Mouse (Mus musculus): ENCODE measurements at regions not wholly inside any gene's neighbourhood (a gene's known extent, or its start where the extent isn't known, plus 50 kb on each side); places are given as distances from the start of the nearest gene placed in this dataset.
A peak's percentile ranks its signal among the peaks of the same experiment; 100 is the strongest.

GRCm38 (mm10) chr16:66086499-66086898 lies 271.4 kb downstream of the Vgll3 start:
- peak; percentile 35 for DNase-seq (ENCODE audit: low read depth, low spot score)

GRCm38 (mm10) chr16:66092766-66093165 lies 277.7 kb downstream of the Vgll3 start:
- no peak for DNase-seq (ENCODE audit: low read depth, low spot score)

GRCm38 (mm10) chr16:66095682-66096081 lies 280.6 kb downstream of the Vgll3 start:
- DNase-seq (ENCODE audit: low read depth, low spot score) = no peak

- no peak for DNase-seq (ENCODE audit: low read depth, low spot score)
Measured at GRCm38 (mm10) chr16:66117930-66118329, 302.9 kb downstream of the Vgll3 start.

- no peak for DNase-seq (ENCODE audit: low read depth, low spot score)
Measured at GRCm38 (mm10) chr16:66137755-66138154, 322.7 kb downstream of the Vgll3 start.

GRCm38 (mm10) chr16:66144765-66145164 lies 329.7 kb downstream of the Vgll3 start:
- no peak for DNase-seq (ENCODE audit: low read depth, low spot score)

- DNase-seq (ENCODE audit: low read depth, low spot score) = no peak
Measured at GRCm38 (mm10) chr16:66145280-66145679, 330.2 kb downstream of the Vgll3 start.

- no peak for DNase-seq (ENCODE audit: low read depth, low spot score)
Measured at GRCm38 (mm10) chr16:66168289-66168688, 353.2 kb downstream of the Vgll3 start.

GRCm38 (mm10) chr16:66190801-66191200 lies 375.7 kb downstream of the Vgll3 start:
- peak; percentile 72 for DNase-seq (ENCODE audit: low read depth, low spot score)

- no peak for DNase-seq (ENCODE audit: low read depth, low spot score)
Measured at GRCm38 (mm10) chr16:66201406-66201805, 386.3 kb downstream of the Vgll3 start.

Measured in brain, adult 2 months (tissue).